Mouse (Mus musculus): ENCODE results near the gene Mmp9.

DNA sequence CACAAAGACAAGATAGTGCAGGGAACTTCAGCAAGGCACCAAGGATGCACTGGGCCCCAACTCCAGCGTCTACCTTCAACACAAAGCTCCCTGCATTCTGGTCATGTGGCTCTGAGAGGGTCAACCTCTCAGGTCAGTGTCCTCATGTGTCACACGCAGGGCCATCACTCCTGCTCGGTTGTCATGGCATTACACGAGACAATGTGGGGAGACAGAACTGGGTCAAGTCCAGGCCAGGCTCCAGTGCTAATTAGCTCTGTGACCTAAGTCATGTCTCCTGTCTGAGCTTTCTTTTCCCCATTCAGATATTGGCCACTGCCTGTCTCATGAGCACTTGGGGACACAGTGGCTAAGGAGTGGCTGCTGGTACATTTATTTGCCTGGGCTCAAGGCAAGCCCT, 17.3 kb upstream of the Mmp9 start:
- TF ChIP-seq POLR2A (IDR thresholded peaks at IDR 0.05; ENCODE audit: insufficient read depth, low read length), result no peak
- TF ChIP-seq CTCF (IDR thresholded peaks at IDR 0.05; ENCODE audit: low read depth, low read length), result no peak

All from ES-Bruce4 (cell line).